Mouse (Mus musculus): ENCODE measurements at regions not wholly inside any gene's neighbourhood (a gene's known extent, or its start where the extent isn't known, plus 50 kb on each side); places are given as distances from the start of the nearest gene placed in this dataset.

GRCm38 (mm10) chr15:62212283-62212910 is 1289.6 kb upstream of the A1bg start:
- Histone ChIP-seq H3K27ac (replicated peaks; ENCODE audit: insufficient read depth, low read depth, low read length) (peak overlapping the region; percentile 7), H3K27me3 (ENCODE audit: control insufficient read depth, insufficient read depth, low read length) (no peaks in the 10 kb centered on the region), H3K36me3 (ENCODE audit: control insufficient read depth, insufficient read depth, low read length) (no peaks in the 10 kb centered on the region), H3K79me2 (ENCODE audit: control insufficient read depth, insufficient read depth, low read length) (no peaks in the 10 kb centered on the region), H3K4me3 (ENCODE audit: insufficient read depth, low read depth, low read length) (no peak overlapping the region), H3K4me1 (ENCODE audit: control insufficient read depth, insufficient read depth, low read length) (peaks cover 14% of the 10 kb centered on the region; the same call in 1 of the 2 replicates), H3K9ac (ENCODE audit: low read depth, low read length) (no peak overlapping the region)
- peak; percentile 95 for DNase-seq (ENCODE audit: extremely low read depth, low read depth, low spot score)
- WGBS = 15% methylated on average over 5 of the region's 5 CpGs
- TF ChIP-seq CTCF (IDR thresholded peaks at IDR 0.05; ENCODE audit: low read depth, low read length) (no peak), POLR2A (IDR thresholded peaks at IDR 0.05; ENCODE audit: extremely low read depth, insufficient read depth, low read length) (no peak)

DNA sequence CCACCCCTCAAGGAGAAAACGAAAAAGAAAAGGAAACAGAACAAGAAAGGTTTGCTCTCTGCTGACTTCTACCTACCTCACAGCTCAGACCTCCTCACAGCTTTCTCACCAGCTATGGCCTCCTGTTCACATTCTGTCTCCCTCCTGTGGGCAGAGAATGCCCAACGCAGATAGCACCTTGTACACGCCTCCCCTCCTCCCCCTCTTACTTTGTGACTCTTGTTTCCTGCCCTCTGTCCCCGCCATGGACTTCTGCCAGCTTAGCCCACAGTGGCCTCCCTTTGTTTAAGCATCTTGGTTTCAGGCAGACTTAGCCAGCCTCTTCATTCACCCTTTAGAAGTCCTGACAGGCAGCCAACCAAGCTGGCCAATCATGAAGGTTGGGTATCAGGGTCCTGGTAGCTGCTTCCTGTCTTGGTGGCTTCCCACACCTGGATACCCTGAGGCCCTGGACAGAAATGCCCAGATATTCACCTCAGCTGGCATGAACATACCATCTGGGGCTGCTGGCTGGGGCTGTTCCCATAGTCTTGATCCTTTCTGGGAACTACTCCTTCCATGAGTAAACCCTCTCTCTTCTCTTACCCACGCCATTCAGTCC is 1287.2 kb upstream of the A1bg start:
- Histone ChIP-seq H3K4me1 (ENCODE audit: control insufficient read depth, insufficient read depth, low read length) (peaks cover 10% of the 10 kb centered on the region; the same call in 1 of the 2 replicates), H3K36me3 (ENCODE audit: control insufficient read depth, insufficient read depth, low read length) (no peaks in the 10 kb centered on the region), H3K27ac (replicated peaks; ENCODE audit: insufficient read depth, low read depth, low read length) (no peak overlapping the region), H3K4me3 (ENCODE audit: insufficient read depth, low read depth, low read length) (no peak overlapping the region), H3K9ac (ENCODE audit: low read depth, low read length) (no peak overlapping the region), H3K79me2 (ENCODE audit: control insufficient read depth, insufficient read depth, low read length) (no peaks in the 10 kb centered on the region), H3K27me3 (ENCODE audit: control insufficient read depth, insufficient read depth, low read length) (no peaks in the 10 kb centered on the region)
- DNase-seq (ENCODE audit: extremely low read depth, low read depth, low spot score) = no peak
- 82% methylated on average over 5 of the region's 5 CpGs for WGBS
- TF ChIP-seq CTCF (IDR thresholded peaks at IDR 0.05; ENCODE audit: low read depth, low read length) (no peak), POLR2A (IDR thresholded peaks at IDR 0.05; ENCODE audit: extremely low read depth, insufficient read depth, low read length) (no peak)

DNA sequence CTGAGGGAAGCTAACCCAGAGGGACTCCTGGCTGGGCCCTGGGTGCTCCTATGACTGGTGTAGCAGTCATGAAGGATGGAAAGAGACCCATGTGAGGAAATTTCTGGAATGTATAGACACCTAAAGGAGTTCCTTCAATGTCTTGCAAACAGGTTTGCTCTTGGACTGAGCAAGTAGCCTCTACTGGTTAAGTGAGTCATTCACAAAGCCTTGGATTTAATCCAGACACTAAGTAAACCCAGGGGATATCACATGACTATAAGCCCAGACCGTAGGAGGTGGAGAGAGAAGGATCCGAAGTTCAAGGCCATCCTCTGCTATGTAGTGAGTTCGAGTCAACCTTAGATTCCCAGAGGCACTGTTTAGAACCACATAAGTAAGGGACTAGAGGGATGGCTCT is 1286.5 kb upstream of the A1bg start:
- peak; percentile 43 for DNase-seq (ENCODE audit: extremely low read depth, low read depth, low spot score)
- TF ChIP-seq POLR2A (IDR thresholded peaks at IDR 0.05; ENCODE audit: extremely low read depth, insufficient read depth, low read length) (no peak), CTCF (IDR thresholded peaks at IDR 0.05; ENCODE audit: low read depth, low read length) (no peak)
- 48% methylated on average over 3 of the region's 3 CpGs for whole genome bisulfite sequencing
- H3K79me2 ChIP-seq (ENCODE audit: control insufficient read depth, insufficient read depth, low read length) = no peaks in the 10 kb centered on the region
- H3K4me3 ChIP-seq (ENCODE audit: insufficient read depth, low read depth, low read length) = no peak overlapping the region
- H3K27me3 ChIP-seq (ENCODE audit: control insufficient read depth, insufficient read depth, low read length) = no peaks in the 10 kb centered on the region
- H3K9ac ChIP-seq (ENCODE audit: low read depth, low read length) = no peak overlapping the region
- no peak overlapping the region for H3K27ac ChIP-seq (replicated peaks; ENCODE audit: insufficient read depth, low read depth, low read length)
- no peaks in the 10 kb centered on the region for H3K36me3 ChIP-seq (ENCODE audit: control insufficient read depth, insufficient read depth, low read length)
- peaks cover 14% of the 10 kb centered on the region; the same call in 1 of the 2 replicates for H3K4me1 ChIP-seq (ENCODE audit: control insufficient read depth, insufficient read depth, low read length)

GRCm38 (mm10) chr15:62206502-62206902 is 1283.7 kb upstream of the A1bg start:
- no peaks in the 10 kb centered on the region for H3K79me2 ChIP-seq (ENCODE audit: control insufficient read depth, insufficient read depth, low read length)
- no peak overlapping the region for H3K4me3 ChIP-seq (ENCODE audit: insufficient read depth, low read depth, low read length)
- no peak for TF ChIP-seq POLR2A (IDR thresholded peaks at IDR 0.05; ENCODE audit: extremely low read depth, insufficient read depth, low read length)
- no peak for TF ChIP-seq CTCF (IDR thresholded peaks at IDR 0.05; ENCODE audit: low read depth, low read length)
- no peak for DNase-seq (ENCODE audit: extremely low read depth, low read depth, low spot score)
- no peaks in the 10 kb centered on the region for H3K27me3 ChIP-seq (ENCODE audit: control insufficient read depth, insufficient read depth, low read length)
- H3K27ac ChIP-seq (replicated peaks; ENCODE audit: insufficient read depth, low read depth, low read length) = no peak overlapping the region
- WGBS = 29% methylated on average over 4 of the region's 4 CpGs
- H3K36me3 ChIP-seq (ENCODE audit: control insufficient read depth, insufficient read depth, low read length) = no peaks in the 10 kb centered on the region
- H3K9ac ChIP-seq (ENCODE audit: low read depth, low read length) = no peak overlapping the region
- H3K4me1 ChIP-seq (ENCODE audit: control insufficient read depth, insufficient read depth, low read length) = peaks cover 15% of the 10 kb centered on the region; the same call in 1 of the 2 replicates

DNA sequence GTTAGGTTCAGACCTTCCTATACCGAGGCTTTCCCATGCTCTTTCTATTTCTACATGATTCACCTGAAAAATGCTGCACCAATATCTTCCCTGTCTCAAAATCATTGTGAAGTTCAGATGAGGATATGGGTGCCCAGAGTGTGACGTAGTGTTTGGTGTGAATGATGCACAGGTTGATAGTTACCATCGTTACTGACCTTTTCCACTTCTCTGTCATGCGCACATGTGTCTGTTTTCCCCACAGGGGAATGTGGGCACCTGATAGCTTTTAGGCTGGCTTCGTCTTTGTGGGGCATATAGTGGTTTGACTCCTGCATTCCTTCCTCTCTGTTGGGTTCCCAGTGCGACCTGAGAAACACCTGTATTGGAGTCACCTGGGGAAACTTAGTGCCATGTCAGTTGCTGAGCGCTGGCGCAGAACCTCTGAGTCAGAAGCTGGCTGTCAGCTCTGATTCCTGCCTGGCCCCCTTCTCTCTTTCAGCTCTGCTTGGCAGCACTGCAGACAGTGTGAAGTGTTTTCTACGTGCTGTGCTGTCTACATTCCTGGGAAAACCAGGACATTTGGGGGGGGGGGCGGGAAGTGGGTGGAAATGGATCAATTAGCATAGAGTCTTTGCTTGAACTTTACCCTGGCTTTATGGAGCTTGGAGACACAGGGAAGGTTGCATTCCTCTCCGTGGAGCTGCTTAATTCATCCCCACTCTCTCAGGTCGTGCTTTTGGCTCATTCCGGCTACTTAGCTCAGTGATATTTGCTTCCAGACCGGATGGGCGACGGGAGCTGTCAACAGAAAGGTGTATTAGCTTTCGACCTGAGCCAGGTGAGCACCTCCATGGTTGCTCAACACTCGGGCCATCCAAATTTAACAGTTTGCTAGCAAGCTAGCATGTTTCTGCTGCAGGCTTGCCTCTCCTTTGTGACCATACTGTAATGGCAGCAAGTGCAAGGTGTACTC is 1281.4 kb upstream of the A1bg start:
- Histone ChIP-seq H3K4me1 (ENCODE audit: control insufficient read depth, insufficient read depth, low read length) (peaks cover 15% of the 10 kb centered on the region; the same call in 1 of the 2 replicates), H3K27me3 (ENCODE audit: control insufficient read depth, insufficient read depth, low read length) (no peaks in the 10 kb centered on the region), H3K4me3 (ENCODE audit: insufficient read depth, low read depth, low read length) (no peak overlapping the region), H3K27ac (replicated peaks; ENCODE audit: insufficient read depth, low read depth, low read length) (no peak overlapping the region), H3K79me2 (ENCODE audit: control insufficient read depth, insufficient read depth, low read length) (no peaks in the 10 kb centered on the region), H3K9ac (ENCODE audit: low read depth, low read length) (peak overlapping the region; percentile 6; the same call in 1 of the 2 replicates), H3K36me3 (ENCODE audit: control insufficient read depth, insufficient read depth, low read length) (no peaks in the 10 kb centered on the region)
- WGBS = 44% methylated on average over 18 of the region's 18 CpGs
- TF ChIP-seq CTCF (IDR thresholded peaks at IDR 0.05; ENCODE audit: low read depth, low read length) (no peak), POLR2A (IDR thresholded peaks at IDR 0.05; ENCODE audit: extremely low read depth, insufficient read depth, low read length) (no peak)
- peak; percentile 18 for DNase-seq (ENCODE audit: extremely low read depth, low read depth, low spot score)
